Mouse (Mus musculus): ENCODE results near the gene Elmo1.

DNA sequence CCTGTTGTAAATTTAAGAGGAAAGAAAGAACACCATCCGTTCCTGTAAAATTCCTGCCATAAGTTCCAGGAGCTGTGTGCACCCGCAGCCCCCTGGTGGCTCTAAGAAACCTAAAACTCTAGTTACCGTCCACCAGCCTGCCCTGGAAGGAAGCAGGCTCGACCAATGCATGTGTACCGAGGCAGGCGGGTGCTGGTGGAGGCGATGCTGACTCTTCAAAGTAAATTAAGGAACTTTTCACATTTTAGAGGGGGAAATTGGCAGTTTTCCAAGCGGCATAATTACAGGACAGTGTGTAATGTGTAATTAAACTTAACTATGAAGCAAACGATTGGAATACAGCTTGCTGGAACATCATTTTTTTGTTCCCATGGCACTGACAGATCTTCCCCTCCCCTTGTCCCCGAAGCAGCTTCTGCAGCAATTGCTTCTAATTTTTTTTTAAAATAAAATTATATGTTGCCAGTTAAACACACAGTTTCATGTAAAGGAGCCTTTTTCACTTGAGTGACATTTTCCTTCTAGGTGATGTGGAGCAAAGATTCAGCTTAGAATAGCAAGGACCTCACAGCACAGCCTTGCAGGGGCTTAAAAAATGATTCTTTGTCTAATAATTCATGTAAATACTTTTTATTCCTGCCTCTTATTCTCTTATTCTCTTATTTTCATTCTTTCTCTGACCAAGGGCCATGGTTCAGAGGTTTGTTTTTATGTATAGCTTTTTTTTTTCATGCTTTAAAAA is 263.6 kb downstream of the Elmo1 start:
- no peak for TF ChIP-seq CTCF (IDR thresholded peaks at IDR 0.05 in 2 of 3, conservative IDR thresholded peaks at IDR 0.05 in 1 of 3; ENCODE audit: control insufficient read depth in 1 of 3, insufficient read depth in 1 of 3, low read depth in 2 of 3, low read length in 3 of 3, poor library complexity in 1 of 3, severe bottlenecking in 1 of 3)
- no peak for TF ChIP-seq HCFC1 (IDR thresholded peaks at IDR 0.05; ENCODE audit: low read depth, low read length)
- no peak for TF ChIP-seq ELF1 (IDR thresholded peaks at IDR 0.05; ENCODE audit: low read depth, low read length)
- TF ChIP-seq GATA1 (IDR thresholded peaks at IDR 0.05; ENCODE audit: low read depth, low read length) = no peak
- no peak for TF ChIP-seq ZNF384 (IDR thresholded peaks at IDR 0.05; ENCODE audit: low read depth, low read length)
- TF ChIP-seq POLR2A (IDR thresholded peaks at IDR 0.05; ENCODE audit: control insufficient read depth in 1 of 2, insufficient read depth in 1 of 2, low read depth in 1 of 2, low read length in 2 of 2, poor library complexity in 1 of 2) = no peak
- no peak for TF ChIP-seq SMC3 (IDR thresholded peaks at IDR 0.05; ENCODE audit: low read depth, low read length)
